Mouse (Mus musculus) testis, adult 2 months (tissue): Measurements from ENCODE around the gene Slc6a4. TPM values are rescaled to one million over a fixed set of nuclear protein-coding genes. Genes with fewer than 3 reads are reported as not detected.

ENCODE experiments used
- H3K27ac ChIP-seq: fragments of 200-500 bp; 2 replicates; pipeline ENCODE4 v1.5.1; 2012; ENCODE audit warnings: low read depth, low read length; ENCODE audit not compliant: control insufficient read depth, insufficient read depth
- H3K27me3 ChIP-seq: fragments of 200-500 bp; 2 replicates; pipeline ENCODE4 v1.6.1; 2012; ENCODE audit warnings: mild to moderate bottlenecking, low read length, moderate library complexity; ENCODE audit not compliant: control insufficient read depth, insufficient read depth
- H3K36me3 ChIP-seq: fragments of 200-500 bp; 2 replicates; pipeline ENCODE4 v1.6.1; 2012; ENCODE audit warnings: mild to moderate bottlenecking, low read length; ENCODE audit not compliant: control insufficient read depth, insufficient read depth
- H3K4me1 ChIP-seq: fragments of 200-500 bp; 2 replicates; pipeline ENCODE4 v1.6.1; 2012; ENCODE audit warnings: low read length; ENCODE audit not compliant: control insufficient read depth, insufficient read depth
- H3K4me3 ChIP-seq: fragments of 200-500 bp; 2 replicates; pipeline ENCODE4 v1.5.1; 2012; ENCODE audit warnings: low read depth, mild to moderate bottlenecking, low read length, moderate library complexity, mixed read lengths; ENCODE audit not compliant: control insufficient read depth
- CTCF ChIP-seq: fragments of 200-500 bp; IDR thresholded peaks from 2 replicates; pipeline ENCODE4 v1.5.1; 2012; ENCODE audit warnings: low read depth, mild to moderate bottlenecking, inconsistent platforms, low read length, moderate library complexity; ENCODE audit not compliant: control insufficient read depth, insufficient read depth, insufficient replicate concordance
- POLR2A ChIP-seq: fragments of 200-500 bp; IDR thresholded peaks from 2 replicates; pipeline ENCODE4 v1.6.1; 2012; ENCODE audit warnings: low read depth, mild to moderate bottlenecking, inconsistent platforms, low read length, moderate library complexity; ENCODE audit not compliant: control insufficient read depth
- polyA plus RNA-seq: library from polyadenylated mRNA; depleted of rRNA; stranded (reverse); fragments of >200 nt; gene quantifications from 2 replicates; pipeline ENCODE4 v1.2.3, GENCODE M21; 2012

Gene Slc6a4
- polyA plus RNA-seq, 1 experiment: 1.7 TPM

- Histone ChIP-seq H3K27me3 (no peaks in the 10 kb centered on the region), H3K27ac (no peak overlapping the region), H3K4me3 (no peak overlapping the region), H3K36me3 (no peaks in the 10 kb centered on the region), H3K4me1 (no peaks in the 10 kb centered on the region)
- TF ChIP-seq CTCF: no peak
- TF ChIP-seq POLR2A: no peak
Observed at GRCm38 (mm10) chr11:76983641-76984040, 14.8 kb upstream of the Slc6a4 start.

- Histone ChIP-seq H3K4me3 (no peak overlapping the region), H3K4me1 (no peaks in the 10 kb centered on the region), H3K36me3 (no peaks in the 10 kb centered on the region), H3K27me3 (no peaks in the 10 kb centered on the region), H3K27ac (no peak overlapping the region)
- TF ChIP-seq CTCF (no peak), POLR2A (no peak)
Observed at GRCm38 (mm10) chr11:76984173-76984572, 14.2 kb upstream of the Slc6a4 start.

GRCm38 (mm10) chr11:76990839-76991238 is 7.6 kb upstream of the Slc6a4 start:
- Histone ChIP-seq H3K4me1 (no peaks in the 10 kb centered on the region; the same call in 1 of the 2 replicates), H3K36me3 (no peaks in the 10 kb centered on the region), H3K4me3 (no peak overlapping the region), H3K27ac (no peak overlapping the region), H3K27me3 (no peaks in the 10 kb centered on the region)
- TF ChIP-seq CTCF (no peak), POLR2A (no peak)

- H3K27ac ChIP-seq: no peak overlapping the region
Observed at GRCm38 (mm10) chr11:76992886-76993285, 5.5 kb upstream of the Slc6a4 start.

GRCm38 (mm10) chr11:76995966-76996672 is 2.3 kb upstream of the Slc6a4 start:
- 0 out of 2 replicates have a peak, but pooled peaks cover 2% of the 10 kb centered on the region for H3K27me3 ChIP-seq
- H3K27ac ChIP-seq: no peak overlapping the region
- no peak for TF ChIP-seq CTCF
- no peak for TF ChIP-seq POLR2A
- H3K4me1 ChIP-seq: peaks cover 22% of the 10 kb centered on the region
- no peaks in the 10 kb centered on the region for H3K36me3 ChIP-seq
- no peak overlapping the region for H3K4me3 ChIP-seq

More at GRCm38 (mm10) chr11:76992886-76993285, 5.5 kb upstream of the Slc6a4 start:
- no peak for TF ChIP-seq CTCF
- no peak for TF ChIP-seq POLR2A
- Histone ChIP-seq H3K36me3 (no peaks in the 10 kb centered on the region), H3K4me1 (peaks cover 15% of the 10 kb centered on the region), H3K27me3 (no peaks in the 10 kb centered on the region), H3K4me3 (no peak overlapping the region)

GRCm38 (mm10) chr11:76997305-76997704 is 1.1 kb upstream of the Slc6a4 start:
- Histone ChIP-seq H3K36me3 (no peaks in the 10 kb centered on the region), H3K27me3 (0 out of 2 replicates have a peak, but pooled peaks cover 2% of the 10 kb centered on the region), H3K4me1 (peaks cover 22% of the 10 kb centered on the region), H3K27ac (no peak overlapping the region), H3K4me3 (peak overlapping the region; percentile 50)
- TF ChIP-seq POLR2A (no peak), CTCF (peak; percentile 74; the same call in 1 of the 2 replicates)

- TF ChIP-seq CTCF: no peak
- TF ChIP-seq POLR2A: no peak
- Histone ChIP-seq H3K36me3 (no peaks in the 10 kb centered on the region), H3K4me1 (peaks cover 22% of the 10 kb centered on the region), H3K27me3 (0 out of 2 replicates have a peak, but pooled peaks cover 2% of the 10 kb centered on the region), H3K27ac (no peak overlapping the region), H3K4me3 (peak overlapping the region; percentile 18; the same call in 1 of the 2 replicates)
Observed at GRCm38 (mm10) chr11:76998705-76999226, 363 bp downstream of the Slc6a4 start.
